Mouse (Mus musculus): Measurements from ENCODE around the gene Pex11b. TPM values are rescaled to one million over a fixed set of nuclear protein-coding genes. Genes with fewer than 3 reads are reported as not detected.

Pex11b gene
- polyA plus RNA-seq (2012; ENCODE audit: insufficient read depth, insufficient read length, missing spikeins): 31.9 and 35.4 TPM in 2 replicates

DNA sequence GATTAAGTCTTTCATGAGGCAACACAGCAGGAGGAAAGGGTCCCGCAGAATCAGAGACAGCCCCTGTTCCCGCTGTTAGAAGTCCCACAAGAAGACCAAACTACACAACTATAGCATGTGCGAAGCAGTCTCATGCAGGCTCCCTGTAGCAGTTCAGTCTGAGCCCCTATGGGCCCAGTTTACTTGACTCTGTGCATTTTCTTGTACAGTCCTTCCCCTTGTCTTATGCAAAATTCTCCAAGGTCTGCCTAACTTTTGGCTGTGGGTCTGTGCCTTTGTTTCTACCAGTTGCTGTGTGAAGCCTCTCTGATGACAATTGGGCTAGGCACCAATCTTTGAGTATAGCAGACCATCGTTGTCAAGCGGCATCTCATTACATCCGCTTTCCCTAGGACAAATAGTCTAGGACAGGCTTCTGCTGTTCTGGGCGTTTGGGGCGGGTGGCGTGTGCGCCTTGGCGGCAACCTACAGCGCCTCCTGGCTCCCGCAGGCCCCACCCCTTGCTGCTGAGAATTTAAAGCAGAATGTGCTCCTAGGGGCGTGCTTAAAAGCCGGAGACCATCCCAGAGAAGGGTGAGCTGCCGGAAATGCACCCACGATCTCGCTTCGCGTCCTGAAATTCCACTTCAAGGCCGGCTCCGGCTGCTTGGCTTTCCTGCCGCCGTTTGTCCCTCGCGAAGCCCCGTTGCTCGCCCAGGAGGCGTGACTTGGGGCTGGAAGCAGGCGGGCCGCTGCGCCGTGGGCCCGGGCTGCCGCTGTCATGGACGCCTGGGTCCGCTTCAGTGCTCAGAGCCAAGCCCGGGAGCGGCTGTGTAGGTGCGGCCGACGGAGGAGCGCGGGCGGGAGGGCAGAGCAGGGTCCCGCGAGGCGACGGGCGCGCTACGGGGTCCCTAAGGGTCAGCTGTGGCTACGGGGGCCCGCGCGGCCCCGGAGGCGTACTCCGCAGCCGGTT, at the start of gene Pex11b, which contains the start of gene Gm42957:
TSS of gene Pex11b (plus strand) at position 449 of the 952 bp plus-strand sequence.
TSS of gene Gm42957 (plus strand) at position 547 of the 952 bp plus-strand sequence.
- Histone ChIP-seq H3K4me1 (ENCODE audit: control insufficient read depth, insufficient read depth, insufficient read length, low read length) (0 out of 2 replicates have a peak, but pooled peaks cover 2% of the 10 kb centered on the region), H3K27ac (replicated peaks; ENCODE audit: low read depth, low read length) (peak within 1 kb of the TSS; percentile 71), H3K4me3 (ENCODE audit: insufficient read depth, low read depth, low read length) (peak within 1 kb of the TSS; percentile 76)

DNA sequence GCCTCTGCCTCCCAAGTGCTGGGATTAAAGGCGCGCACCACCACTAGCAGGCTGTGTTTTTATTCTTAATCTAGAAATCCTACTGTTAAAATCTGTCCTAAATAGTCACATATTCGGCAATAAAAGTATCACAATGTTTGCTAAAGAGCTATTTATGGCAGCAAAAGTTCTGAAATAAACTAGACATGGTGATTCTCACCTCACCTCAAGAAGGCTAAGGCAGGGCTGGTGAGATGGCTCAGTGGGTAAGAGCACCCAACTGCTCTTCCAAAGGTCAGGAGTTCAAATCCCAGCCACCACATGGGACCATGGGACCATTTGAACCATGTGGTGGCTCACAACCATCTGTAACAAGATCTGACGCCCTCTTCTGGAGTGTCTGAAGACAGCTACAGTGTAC, 44.5 kb upstream of the Pex11b start:
- Histone ChIP-seq H3K4me1 (ENCODE audit: control insufficient read depth, insufficient read depth, insufficient read length, low read length) (peaks cover 6% of the 10 kb centered on the region; the same call in 1 of the 2 replicates), H3K27ac (replicated peaks; ENCODE audit: low read depth, low read length) (no peak overlapping the region), H3K4me3 (ENCODE audit: insufficient read depth, low read depth, low read length) (no peak overlapping the region)

DNA sequence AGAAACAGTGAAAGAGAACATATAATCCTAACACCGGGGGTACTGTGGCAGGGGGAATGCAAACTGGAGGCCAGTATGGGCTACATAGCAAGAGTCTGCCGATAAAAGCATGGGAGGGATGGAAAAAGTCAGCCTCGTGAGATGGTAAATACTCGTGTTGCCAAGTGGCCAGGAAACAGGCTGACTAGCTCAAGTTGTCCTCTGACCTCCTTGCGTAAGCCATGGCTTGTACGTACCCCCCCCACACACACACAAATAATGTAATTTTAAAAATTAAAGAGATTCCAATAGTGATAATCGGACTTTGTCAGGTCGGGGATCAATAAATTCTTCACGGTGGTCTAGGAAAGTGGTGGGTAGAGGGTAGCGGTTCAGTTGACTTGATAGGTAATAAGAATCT, 41.8 kb upstream of the Pex11b start:
- Histone ChIP-seq H3K27ac (replicated peaks; ENCODE audit: low read depth, low read length) (peak overlapping the region; percentile 97), H3K4me3 (ENCODE audit: insufficient read depth, low read depth, low read length) (peak overlapping the region; percentile 88)

DNA sequence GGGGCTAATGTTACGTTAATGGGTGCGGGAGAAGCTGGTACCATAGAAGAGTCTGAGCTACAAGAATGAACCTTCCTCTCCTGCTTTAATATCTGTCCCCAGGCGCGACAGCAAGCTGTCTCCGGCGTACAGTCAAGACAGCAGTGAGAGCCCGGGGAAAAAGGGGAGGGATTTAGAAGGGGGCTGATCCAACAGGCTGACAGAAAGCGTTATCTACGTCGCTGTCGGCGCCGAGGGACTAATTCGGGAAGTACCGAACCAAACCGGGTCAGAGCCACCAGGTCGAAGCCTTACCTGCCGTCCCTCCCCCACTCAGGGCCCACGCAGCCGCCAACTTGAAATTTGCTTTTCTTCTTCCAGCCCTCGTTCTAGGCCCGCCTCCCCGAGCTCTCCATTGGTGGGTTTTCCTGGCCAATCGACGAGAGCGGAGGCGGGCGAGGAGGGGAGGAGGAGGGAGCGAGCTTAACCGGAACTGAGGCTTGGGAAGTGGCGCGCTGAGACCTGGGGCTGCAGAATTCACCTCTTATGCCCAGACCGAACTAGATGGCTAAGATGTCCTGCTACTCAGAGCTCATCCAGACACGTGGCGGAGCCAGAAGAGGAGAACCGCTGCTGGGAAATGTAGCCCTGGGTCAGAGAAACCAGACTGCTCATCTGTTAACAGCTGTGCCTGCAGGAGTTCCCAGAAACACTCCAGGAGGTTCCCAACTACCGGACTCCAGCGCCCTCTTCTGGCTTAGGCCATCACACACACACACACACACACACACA, 41.2 kb upstream of the Pex11b start, which contains the start of gene Polr3gl:
TSS of gene Polr3gl (minus strand) at position 392 of the 771 bp plus-strand sequence.
- Histone ChIP-seq H3K4me3 (ENCODE audit: insufficient read depth, low read depth, low read length) (peak within 1 kb of the TSS; percentile 88), H3K27ac (replicated peaks; ENCODE audit: low read depth, low read length) (peak within 1 kb of the TSS; percentile 97), H3K4me1 (ENCODE audit: control insufficient read depth, insufficient read depth, insufficient read length, low read length) (peaks cover 6% of the 10 kb centered on the region)

More for the DNA sequence above, 41.8 kb upstream of the Pex11b start:
- H3K4me1 ChIP-seq (ENCODE audit: control insufficient read depth, insufficient read depth, insufficient read length, low read length): peaks cover 6% of the 10 kb centered on the region

DNA sequence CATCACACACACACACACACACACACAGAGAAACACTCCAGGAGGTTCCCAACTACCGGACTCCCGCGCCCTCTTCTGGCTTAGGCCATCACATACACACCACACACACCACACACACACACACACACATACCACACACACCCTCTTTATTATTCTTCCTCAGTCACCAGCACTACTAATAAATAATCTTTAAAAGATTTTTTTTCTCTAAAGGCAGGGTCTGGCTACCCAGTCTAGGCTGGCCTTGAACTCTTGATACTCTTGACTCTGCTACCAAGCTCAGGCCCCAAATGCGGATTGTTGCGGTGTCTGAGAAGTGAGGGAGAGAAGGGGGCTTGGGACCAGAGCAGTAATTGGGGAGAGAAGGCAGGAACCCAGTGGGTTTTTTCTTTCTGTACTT, 40.3 kb upstream of the Pex11b start:
- no peak overlapping the region for H3K4me3 ChIP-seq (ENCODE audit: insufficient read depth, low read depth, low read length)
- peaks cover 6% of the 10 kb centered on the region for H3K4me1 ChIP-seq (ENCODE audit: control insufficient read depth, insufficient read depth, insufficient read length, low read length)
- H3K27ac ChIP-seq (replicated peaks; ENCODE audit: low read depth, low read length): no peak overlapping the region

DNA sequence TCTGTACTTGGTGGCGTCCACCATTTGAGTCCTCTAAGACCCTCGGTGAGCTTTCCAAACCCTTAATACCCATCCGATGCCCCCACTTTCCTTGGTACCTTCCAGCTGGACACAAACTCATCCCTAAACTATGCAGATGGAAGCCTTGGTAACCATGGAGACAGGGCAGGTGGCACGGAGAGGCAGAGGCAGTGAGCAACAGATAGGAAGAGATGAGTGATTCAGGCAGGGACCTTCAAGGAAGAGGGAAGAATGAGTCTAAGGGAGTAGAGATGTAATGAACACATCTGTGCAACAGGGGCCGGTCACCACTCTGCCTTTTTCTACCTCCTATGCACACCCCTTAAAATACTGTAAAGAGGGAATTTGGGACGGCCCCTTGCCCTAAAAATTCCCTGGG, 39.5 kb upstream of the Pex11b start:
- H3K27ac ChIP-seq (replicated peaks; ENCODE audit: low read depth, low read length): no peak overlapping the region
- H3K4me1 ChIP-seq (ENCODE audit: control insufficient read depth, insufficient read depth, insufficient read length, low read length): peaks cover 6% of the 10 kb centered on the region

DNA sequence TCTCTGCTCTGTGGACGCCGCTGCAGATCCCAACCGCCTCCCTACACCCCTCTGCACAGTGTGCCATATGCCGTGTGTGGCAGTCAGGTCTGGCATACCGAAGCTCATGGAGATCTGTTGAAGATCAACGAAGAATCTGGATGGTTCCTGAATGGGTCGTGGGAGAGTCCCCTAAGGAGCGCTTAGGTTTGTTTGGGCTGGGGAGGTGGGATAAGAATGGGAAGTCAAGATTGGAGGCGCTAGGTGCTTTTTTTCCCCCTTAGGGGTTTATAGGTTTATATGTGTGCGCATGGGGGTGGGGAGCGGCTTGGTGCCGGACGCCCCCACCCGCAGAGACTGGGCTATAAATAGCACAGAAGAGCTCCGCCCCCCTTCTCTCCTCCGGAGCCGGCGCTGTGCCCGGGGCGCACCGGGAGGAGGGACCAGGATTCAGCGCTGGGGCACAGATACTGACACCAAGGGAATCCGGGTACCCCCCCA, 38.9 kb upstream of the Pex11b start, which contains the start of gene Ankrd34a:
TSS of gene Ankrd34a (plus strand) at position 409 of the 480 bp plus-strand sequence.
- Histone ChIP-seq H3K27ac (replicated peaks; ENCODE audit: low read depth, low read length) (no peak within 1 kb of the TSS), H3K4me1 (ENCODE audit: control insufficient read depth, insufficient read depth, insufficient read length, low read length) (peaks cover 6% of the 10 kb centered on the region), H3K4me3 (ENCODE audit: insufficient read depth, low read depth, low read length) (peak within 1 kb of the TSS; percentile 56)

More for the DNA sequence above, 39.5 kb upstream of the Pex11b start:
- no peak overlapping the region for H3K4me3 ChIP-seq (ENCODE audit: insufficient read depth, low read depth, low read length)

DNA sequence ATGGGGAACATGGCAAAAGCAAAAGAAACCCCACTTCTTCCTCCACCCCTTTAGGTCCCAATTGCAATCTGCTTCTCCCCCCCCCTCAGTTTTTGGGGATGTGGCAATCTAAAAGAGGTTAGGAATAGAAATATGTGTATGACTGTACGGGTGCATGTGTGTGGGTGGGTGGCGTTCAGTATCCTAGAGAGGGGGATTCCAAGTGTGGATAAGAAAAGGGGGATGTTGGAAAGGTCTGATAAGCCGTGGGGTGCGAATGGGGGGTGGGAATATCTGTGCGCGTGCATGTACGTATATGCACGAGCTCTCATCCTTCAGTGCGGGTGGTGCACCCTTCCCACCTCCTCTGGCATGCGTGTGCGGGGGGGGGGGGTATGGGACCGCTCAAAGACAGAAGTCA, 38.3 kb upstream of the Pex11b start:
- Histone ChIP-seq H3K4me3 (ENCODE audit: insufficient read depth, low read depth, low read length) (peak overlapping the region; percentile 56), H3K27ac (replicated peaks; ENCODE audit: low read depth, low read length) (no peak overlapping the region)

DNA sequence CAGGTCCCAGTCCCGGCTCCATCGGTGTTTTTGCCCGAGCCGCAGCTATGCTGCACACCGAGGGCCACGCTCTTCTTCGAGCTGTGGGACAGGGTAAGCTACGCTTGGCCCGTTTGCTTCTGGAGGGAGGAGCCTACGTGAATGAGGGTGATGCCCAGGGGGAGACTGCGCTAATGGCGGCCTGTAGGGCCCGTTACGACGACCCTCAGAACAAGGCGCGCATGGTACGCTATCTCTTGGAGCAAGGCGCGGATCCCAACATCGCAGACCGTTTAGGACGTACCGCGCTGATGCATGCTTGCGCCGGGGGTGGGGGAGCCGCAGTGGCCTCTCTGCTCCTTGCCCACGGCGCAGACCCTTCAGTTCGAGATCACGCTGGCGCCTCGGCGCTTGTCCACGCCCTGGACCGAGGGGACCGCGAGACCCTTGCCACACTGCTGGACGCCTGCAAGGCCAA, 37.7 kb upstream of the Pex11b start:
- Histone ChIP-seq H3K4me1 (ENCODE audit: control insufficient read depth, insufficient read depth, insufficient read length, low read length) (peaks cover 3% of the 10 kb centered on the region), H3K27ac (replicated peaks; ENCODE audit: low read depth, low read length) (peak overlapping the region; percentile 25; the same call in 1 of the 2 replicates), H3K4me3 (ENCODE audit: insufficient read depth, low read depth, low read length) (peak overlapping the region; percentile 56)

More for the DNA sequence above, 38.3 kb upstream of the Pex11b start:
- peaks cover 6% of the 10 kb centered on the region for H3K4me1 ChIP-seq (ENCODE audit: control insufficient read depth, insufficient read depth, insufficient read length, low read length)

DNA sequence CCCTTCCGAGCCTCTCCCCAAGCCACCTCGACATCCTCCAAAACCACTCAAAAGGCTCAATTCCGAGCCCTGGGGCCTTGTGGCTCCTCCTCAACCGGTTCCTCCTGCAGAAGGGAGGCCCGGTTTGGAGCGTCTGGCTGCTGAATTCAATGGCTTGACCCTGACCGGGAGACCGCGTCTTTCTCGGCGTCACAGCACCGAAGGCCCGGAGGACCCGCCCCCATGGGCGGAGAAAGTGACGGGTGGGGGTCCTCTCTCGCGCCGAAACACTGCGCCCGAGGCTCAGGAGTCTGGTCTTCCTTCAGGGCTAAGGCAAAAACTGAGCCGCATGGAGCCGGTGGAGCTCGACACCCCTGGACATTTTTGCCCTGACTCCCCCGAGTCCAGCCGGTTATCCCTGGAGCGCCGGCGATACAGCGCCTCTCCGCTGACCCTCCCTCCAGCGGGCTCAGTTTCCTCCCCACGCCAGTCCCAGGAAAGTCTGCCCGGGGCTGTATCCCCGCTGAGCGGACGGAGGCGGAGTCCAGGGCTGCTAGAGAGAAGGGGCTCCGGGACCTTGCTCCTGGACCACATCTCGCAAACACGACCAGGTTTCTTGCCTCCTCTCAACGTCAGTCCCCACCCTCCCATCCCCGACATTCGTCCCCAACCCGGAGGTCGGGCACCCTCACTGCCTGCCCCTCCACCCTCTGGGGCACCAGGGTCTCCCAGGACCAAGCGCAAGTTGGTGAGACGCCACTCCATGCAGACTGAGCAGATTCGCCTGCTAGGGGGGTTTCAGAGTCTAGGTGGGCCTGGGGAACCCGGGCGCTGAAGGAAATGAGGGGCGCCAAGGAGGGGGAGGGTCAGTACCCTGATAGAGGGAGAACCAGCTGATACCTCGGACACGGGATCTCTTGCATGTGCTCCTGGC, 36.8 kb upstream of the Pex11b start:
- Histone ChIP-seq H3K4me1 (ENCODE audit: control insufficient read depth, insufficient read depth, insufficient read length, low read length) (peaks cover 3% of the 10 kb centered on the region), H3K4me3 (ENCODE audit: insufficient read depth, low read depth, low read length) (peak overlapping the region; percentile 56), H3K27ac (replicated peaks; ENCODE audit: low read depth, low read length) (peak overlapping the region; percentile 35)

DNA sequence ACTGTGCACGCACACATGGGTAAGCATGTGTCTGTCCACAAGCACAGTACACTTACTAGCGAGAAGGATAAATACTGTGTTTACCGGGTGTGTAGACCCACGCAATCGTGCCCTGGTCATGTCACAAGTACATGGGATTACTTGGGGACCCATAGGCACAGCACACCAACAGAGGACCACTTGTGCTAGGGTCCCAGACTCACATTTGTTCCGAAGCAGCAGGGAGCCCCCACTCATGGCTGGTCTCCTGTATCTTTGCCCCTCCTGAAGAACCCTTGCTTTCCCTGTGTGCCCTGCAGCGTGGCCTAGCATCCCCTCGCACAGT, 36.1 kb upstream of the Pex11b start:
- Histone ChIP-seq H3K27ac (replicated peaks; ENCODE audit: low read depth, low read length) (no peak overlapping the region), H3K4me1 (ENCODE audit: control insufficient read depth, insufficient read depth, insufficient read length, low read length) (peaks cover 3% of the 10 kb centered on the region), H3K4me3 (ENCODE audit: insufficient read depth, low read depth, low read length) (no peak overlapping the region)

DNA sequence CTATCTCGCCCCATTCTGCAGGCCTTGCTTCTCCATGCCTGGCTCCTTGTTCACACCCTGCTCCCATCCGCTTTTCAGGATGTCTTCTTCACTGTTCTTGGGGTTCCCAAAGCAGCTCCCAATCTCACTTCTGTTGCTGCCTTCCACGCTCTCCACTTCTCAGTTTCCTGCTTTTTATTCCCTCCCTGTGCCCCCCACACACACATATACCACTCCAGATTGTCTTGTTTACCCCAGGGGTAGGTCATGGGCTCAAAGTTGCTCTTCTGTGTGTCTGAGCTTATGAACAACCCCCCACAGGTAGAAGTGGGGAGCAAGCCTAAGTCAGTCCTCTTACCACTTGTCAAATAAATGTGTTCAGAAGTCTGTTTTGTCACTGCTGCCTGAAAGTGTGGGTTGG, 35.8 kb upstream of the Pex11b start:
- Histone ChIP-seq H3K4me3 (ENCODE audit: insufficient read depth, low read depth, low read length) (no peak overlapping the region), H3K4me1 (ENCODE audit: control insufficient read depth, insufficient read depth, insufficient read length, low read length) (peaks cover 3% of the 10 kb centered on the region), H3K27ac (replicated peaks; ENCODE audit: low read depth, low read length) (no peak overlapping the region)

DNA sequence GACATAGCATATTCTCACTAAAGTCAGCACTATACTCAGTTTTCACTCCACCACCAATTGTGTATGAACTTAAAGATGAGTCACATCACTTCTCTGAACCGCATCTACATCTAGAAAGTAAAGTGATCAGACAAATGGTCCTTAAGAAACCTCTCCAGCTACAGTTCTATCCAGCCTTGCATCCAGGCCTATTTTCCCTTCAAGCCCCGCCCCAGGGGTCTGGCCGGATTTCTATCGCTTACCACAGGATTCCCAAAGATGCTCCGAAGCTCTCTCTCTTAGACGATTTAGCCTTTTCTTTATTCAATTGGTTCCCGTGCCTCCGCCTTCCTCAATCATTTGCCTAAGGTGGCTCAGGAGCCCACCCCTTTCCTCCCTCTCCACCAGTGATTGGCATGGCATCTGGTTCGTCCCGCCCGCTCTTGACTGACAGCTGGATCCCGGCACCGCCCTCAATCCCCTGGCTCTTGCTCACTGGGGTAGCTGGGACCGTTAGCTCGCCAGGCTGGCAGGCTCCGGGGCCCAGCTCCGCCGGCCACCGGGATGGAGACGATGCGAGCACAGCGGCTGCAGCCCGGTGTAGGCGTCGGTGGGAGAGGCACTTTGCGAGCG, 34.4 kb upstream of the Pex11b start, which contains the start of gene Lix1l:
TSS of gene Lix1l (plus strand) at position 511 of the 612 bp plus-strand sequence.
- H3K4me3 ChIP-seq (ENCODE audit: insufficient read depth, low read depth, low read length): peak within 1 kb of the TSS; percentile 67
- H3K4me1 ChIP-seq (ENCODE audit: control insufficient read depth, insufficient read depth, insufficient read length, low read length): no peaks in the 10 kb centered on the region; the same call in 1 of the 2 replicates
- H3K27ac ChIP-seq (replicated peaks; ENCODE audit: low read depth, low read length): peak within 1 kb of the TSS; percentile 70
